Mouse (Mus musculus): ENCODE measurements around the gene Ccdc157.

- TF ChIP-seq CTCF (conservative IDR thresholded peaks at IDR 0.05; ENCODE audit: insufficient read depth, insufficient read length, low read depth, low read length) (peak; percentile 66), POLR2A (IDR thresholded peaks at IDR 0.05; ENCODE audit: low read depth, low read length) (peak; percentile 54)
Observed at GRCm38 (mm10) chr11:4134986-4135935, 24.8 kb downstream of the Ccdc157 start, which contains the start of gene Rnf215.

Data from kidney, adult 2 months (tissue).